Mouse (Mus musculus): Measurements from ENCODE around the gene Smim8. TPM values are rescaled to one million over a fixed set of nuclear protein-coding genes. Genes with fewer than 3 reads are reported as not detected.

Gene Smim8
- 15.3 and 23.5 TPM in 2 replicates for total RNA-seq (2012; rRNA removed)

DNA sequence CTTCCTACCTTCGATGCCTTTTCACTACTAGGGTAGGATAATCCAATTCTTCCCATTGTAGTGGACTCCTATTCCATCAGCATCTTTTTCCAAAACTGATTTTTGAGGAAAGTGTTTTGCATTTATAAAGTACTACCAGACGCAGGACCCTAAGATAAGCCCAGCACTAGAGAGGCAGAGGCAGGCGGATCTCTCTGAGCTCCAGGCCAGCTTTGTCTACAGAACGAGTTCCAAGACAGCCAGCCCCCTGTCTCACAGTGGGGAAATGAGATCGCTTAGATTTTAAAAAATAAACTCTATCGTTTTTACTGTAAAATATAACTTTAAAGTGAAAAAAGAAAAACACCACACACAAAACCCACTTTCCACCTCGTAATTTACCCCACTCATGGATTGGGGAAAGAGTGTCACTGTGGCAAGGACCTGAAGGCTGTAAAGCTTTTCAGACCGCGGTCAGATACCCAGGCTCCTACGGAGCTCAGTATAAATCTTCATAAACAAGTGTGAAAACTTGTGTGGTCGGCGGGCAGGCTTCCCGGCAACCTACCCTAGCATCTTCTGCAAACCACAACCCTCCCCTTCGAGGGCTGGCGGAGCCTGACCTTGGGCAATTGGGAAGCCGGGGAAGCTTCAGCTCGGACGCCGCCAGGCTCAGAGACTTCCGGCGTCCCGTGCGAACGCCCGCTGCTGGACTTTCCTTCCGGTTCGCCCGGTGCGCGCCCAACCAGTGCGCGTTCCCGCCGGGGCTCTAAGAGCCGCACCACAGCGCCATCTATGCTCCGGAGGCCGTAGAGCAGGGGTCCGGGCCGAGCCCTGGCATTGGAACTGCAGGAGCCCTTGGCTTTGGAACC is at the start of gene Smim8:
Smim8 (minus strand) TSS at position 747 of the 851 bp plus-strand sequence.
- peak within 1 kb of the TSS; percentile 89 for H3K9ac ChIP-seq (ENCODE audit: insufficient read depth, low read depth, low read length, poor library complexity, severe bottlenecking)
- peak within 1 kb of the TSS; percentile 86 to 93 for H3K4me3 ChIP-seq (ENCODE audit: insufficient read depth in 1 of 2, low read depth in 1 of 2, low read length in 2 of 2, poor library complexity in 1 of 2, severe bottlenecking in 1 of 2)
- in situ Hi-C loops (cut with MboI; ENCODE audit: low sequenced_read_pairs in 2 of 2, unreplicated experiment in 2 of 2): no loop called here
- peak; percentile 77 for TF ChIP-seq HCFC1 (IDR thresholded peaks at IDR 0.05; ENCODE audit: borderline replicate concordance, insufficient read depth, low read length)
- TF ChIP-seq ZNF384 (IDR thresholded peaks at IDR 0.05; ENCODE audit: low read depth, low read length): no peak
- TF ChIP-seq MAFK (IDR thresholded peaks at IDR 0.05; ENCODE audit: insufficient read depth, low read depth, low read length): no peak
- no peaks in the 10 kb centered on the region for H3K9me3 ChIP-seq (ENCODE audit: control insufficient read depth, insufficient read depth, low read depth, low read length)
- peak; percentile 86 for DNase-seq (ENCODE audit: low read depth, low spot score)
- H3K4me1 ChIP-seq (ENCODE audit: control insufficient read depth in 2 of 2, insufficient read depth in 2 of 2, low read length in 2 of 2, poor library complexity in 1 of 2): peaks cover 3 to 5% of the 10 kb centered on the region in 2 experiments; a peak in 3 of 4 replicates
- H3K36me3 ChIP-seq (ENCODE audit: control insufficient read depth, insufficient read depth, low read length, poor library complexity, severe bottlenecking): no peaks in the 10 kb centered on the region
- H3K27ac ChIP-seq (ENCODE audit: insufficient read depth, low read depth, low read length, poor library complexity, severe bottlenecking): peak within 1 kb of the TSS; percentile 74

DNA sequence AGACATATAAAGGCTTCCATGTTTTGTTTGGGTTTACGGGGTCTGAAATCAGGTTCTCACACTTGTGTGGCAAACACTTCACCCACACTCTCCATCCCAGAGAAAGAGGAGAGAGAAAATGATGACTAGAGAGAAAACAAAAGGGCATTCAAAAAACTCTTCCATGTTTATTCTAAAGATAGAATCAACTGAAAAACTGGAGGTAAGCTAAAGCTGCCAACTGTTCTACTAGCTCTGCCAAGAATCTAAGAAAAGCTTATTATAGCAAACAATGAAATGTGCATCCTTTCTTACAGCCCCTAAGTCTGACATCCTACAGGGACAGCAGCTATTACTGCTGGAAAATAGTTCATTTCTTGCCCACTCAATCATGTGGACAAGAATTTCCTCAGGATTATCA is 45.7 kb upstream of the Smim8 start:
- H3K4me1 ChIP-seq (ENCODE audit: control insufficient read depth in 2 of 2, insufficient read depth in 2 of 2, low read length in 2 of 2, poor library complexity in 1 of 2): no peaks in the 10 kb centered on the region
- H3K27ac ChIP-seq (ENCODE audit: insufficient read depth, low read depth, low read length, poor library complexity, severe bottlenecking): no peak overlapping the region
- H3K4me3 ChIP-seq (ENCODE audit: insufficient read depth in 1 of 2, low read depth in 1 of 2, low read length in 2 of 2, poor library complexity in 1 of 2, severe bottlenecking in 1 of 2): no peak overlapping the region
- in situ Hi-C loops (cut with MboI; ENCODE audit: low sequenced_read_pairs in 2 of 2, unreplicated experiment in 2 of 2): no loop called here
- peaks cover 4% of the 10 kb centered on the region; the same call in 1 of the 2 replicates for H3K36me3 ChIP-seq (ENCODE audit: control insufficient read depth, insufficient read depth, low read length, poor library complexity, severe bottlenecking)
- H3K9me3 ChIP-seq (ENCODE audit: control insufficient read depth, insufficient read depth, low read depth, low read length): no peaks in the 10 kb centered on the region
- no peak for TF ChIP-seq CHD2 (IDR thresholded peaks at IDR 0.05; ENCODE audit: low read depth, low read length)
- no peak for TF ChIP-seq HCFC1 (IDR thresholded peaks at IDR 0.05; ENCODE audit: borderline replicate concordance, insufficient read depth, low read length)
- no peak for TF ChIP-seq ZC3H11A (IDR thresholded peaks at IDR 0.05; ENCODE audit: borderline replicate concordance, low read depth, low read length)
- TF ChIP-seq ZNF384 (IDR thresholded peaks at IDR 0.05; ENCODE audit: low read depth, low read length): no peak
- TF ChIP-seq MAFK (IDR thresholded peaks at IDR 0.05; ENCODE audit: insufficient read depth, low read depth, low read length): no peak
- DNase-seq (ENCODE audit: low read depth, low spot score): no peak
- H3K9ac ChIP-seq (ENCODE audit: insufficient read depth, low read depth, low read length, poor library complexity, severe bottlenecking): no peak overlapping the region

GRCm38 (mm10) chr4:34819904-34820303 is 41.7 kb upstream of the Smim8 start:
- no peak overlapping the region for H3K4me3 ChIP-seq (ENCODE audit: insufficient read depth in 1 of 2, low read depth in 1 of 2, low read length in 2 of 2, poor library complexity in 1 of 2, severe bottlenecking in 1 of 2)
- in situ Hi-C loops (cut with MboI; ENCODE audit: low sequenced_read_pairs in 2 of 2, unreplicated experiment in 2 of 2): no loop called here
- no peaks in the 10 kb centered on the region for H3K9me3 ChIP-seq (ENCODE audit: control insufficient read depth, insufficient read depth, low read depth, low read length)
- no peak overlapping the region for H3K9ac ChIP-seq (ENCODE audit: insufficient read depth, low read depth, low read length, poor library complexity, severe bottlenecking)
- H3K36me3 ChIP-seq (ENCODE audit: control insufficient read depth, insufficient read depth, low read length, poor library complexity, severe bottlenecking): peaks cover 6% of the 10 kb centered on the region
- TF ChIP-seq ZNF384 (IDR thresholded peaks at IDR 0.05; ENCODE audit: low read depth, low read length) (no peak), ZC3H11A (IDR thresholded peaks at IDR 0.05; ENCODE audit: borderline replicate concordance, low read depth, low read length) (no peak), CHD2 (IDR thresholded peaks at IDR 0.05; ENCODE audit: low read depth, low read length) (no peak), HCFC1 (IDR thresholded peaks at IDR 0.05; ENCODE audit: borderline replicate concordance, insufficient read depth, low read length) (no peak), MAFK (IDR thresholded peaks at IDR 0.05; ENCODE audit: insufficient read depth, low read depth, low read length) (no peak)
- no peak overlapping the region for H3K27ac ChIP-seq (ENCODE audit: insufficient read depth, low read depth, low read length, poor library complexity, severe bottlenecking)
- no peak for DNase-seq (ENCODE audit: low read depth, low spot score)
- H3K4me1 ChIP-seq (ENCODE audit: control insufficient read depth in 2 of 2, insufficient read depth in 2 of 2, low read length in 2 of 2, poor library complexity in 1 of 2): no peaks in the 10 kb centered on the region

DNA sequence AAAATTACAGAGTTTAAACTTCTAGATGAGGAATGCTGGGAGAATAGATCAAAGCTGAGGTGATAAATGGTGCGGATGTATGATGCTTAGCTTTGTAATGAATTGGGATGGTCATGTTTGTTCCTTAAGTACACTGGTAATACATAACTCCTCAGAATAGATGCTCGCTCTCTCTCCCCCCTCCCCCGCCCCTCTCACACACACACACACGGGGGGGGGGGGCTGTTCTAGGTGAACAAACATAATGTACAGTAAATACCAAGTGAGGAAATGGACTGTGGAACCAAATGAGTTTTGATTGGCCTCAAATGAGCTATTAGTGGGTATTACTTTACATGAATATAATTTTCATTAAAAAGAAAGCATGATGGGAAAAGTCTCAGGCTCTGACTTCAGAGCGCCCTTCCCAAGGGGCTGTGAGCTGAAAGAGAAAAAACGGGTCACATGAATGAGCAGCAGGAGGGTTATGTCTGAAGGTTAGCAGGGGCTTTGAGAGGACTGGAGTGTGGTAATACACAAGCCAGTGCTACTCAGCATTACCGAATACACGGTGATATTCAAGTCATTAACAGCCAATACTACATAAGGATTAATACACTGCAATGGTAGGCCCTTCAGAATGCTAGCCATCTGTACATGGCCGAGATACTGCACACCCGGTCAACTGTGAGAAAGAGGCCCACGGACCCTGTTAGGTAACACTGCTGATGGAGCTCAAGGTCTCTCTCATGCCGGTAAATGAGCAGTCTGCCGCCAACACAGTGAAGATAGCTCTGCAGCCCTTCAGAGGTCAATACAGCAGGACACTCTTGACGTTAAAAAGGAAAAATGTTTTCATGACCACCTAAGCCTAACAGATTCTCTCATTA is 23.2 kb upstream of the Smim8 start:
- Histone ChIP-seq H3K27ac (ENCODE audit: insufficient read depth, low read depth, low read length, poor library complexity, severe bottlenecking) (no peak overlapping the region), H3K4me3 (ENCODE audit: insufficient read depth in 1 of 2, low read depth in 1 of 2, low read length in 2 of 2, poor library complexity in 1 of 2, severe bottlenecking in 1 of 2) (no peak overlapping the region), H3K9ac (ENCODE audit: insufficient read depth, low read depth, low read length, poor library complexity, severe bottlenecking) (no peak overlapping the region), H3K9me3 (ENCODE audit: control insufficient read depth, insufficient read depth, low read depth, low read length) (no peaks in the 10 kb centered on the region), H3K4me1 (ENCODE audit: control insufficient read depth in 2 of 2, insufficient read depth in 2 of 2, low read length in 2 of 2, poor library complexity in 1 of 2) (no peaks in the 10 kb centered on the region), H3K36me3 (ENCODE audit: control insufficient read depth, insufficient read depth, low read length, poor library complexity, severe bottlenecking) (peaks cover 2% of the 10 kb centered on the region; the same call in 1 of the 2 replicates)
- DNase-seq (ENCODE audit: low read depth, low spot score): no peak
- in situ Hi-C loops (cut with MboI; ENCODE audit: low sequenced_read_pairs in 2 of 2, unreplicated experiment in 2 of 2): no loop called here
- TF ChIP-seq MAFK (IDR thresholded peaks at IDR 0.05; ENCODE audit: insufficient read depth, low read depth, low read length) (no peak), ZC3H11A (IDR thresholded peaks at IDR 0.05; ENCODE audit: borderline replicate concordance, low read depth, low read length) (no peak), HCFC1 (IDR thresholded peaks at IDR 0.05; ENCODE audit: borderline replicate concordance, insufficient read depth, low read length) (no peak), CHD2 (IDR thresholded peaks at IDR 0.05; ENCODE audit: low read depth, low read length) (no peak), ZNF384 (IDR thresholded peaks at IDR 0.05; ENCODE audit: low read depth, low read length) (no peak)
